10 mouse cellular contexts compared by ENCODE assay signal in the genomic region with DNA sequence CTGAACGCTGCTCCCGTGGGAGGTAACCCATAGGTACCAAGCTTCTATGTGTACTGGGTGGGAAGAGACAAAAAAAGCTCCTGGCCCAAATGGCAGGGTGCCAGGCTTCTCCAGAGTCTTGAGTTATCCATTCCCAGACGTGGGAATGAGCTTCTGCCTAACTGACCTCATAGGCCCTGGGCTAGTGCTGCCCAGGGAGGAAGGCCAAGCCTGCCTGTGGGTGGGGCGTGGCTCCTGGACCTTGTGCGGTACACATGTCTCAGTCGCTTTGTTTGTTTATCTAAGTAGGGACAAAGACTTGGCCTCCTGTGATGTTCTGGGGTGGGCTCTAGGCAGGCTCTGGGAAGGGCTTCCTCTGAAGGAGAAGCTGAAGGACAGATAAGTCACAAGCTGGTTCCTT. TPM values are rescaled to one million over a fixed set of nuclear protein-coding genes. Genes with fewer than 3 reads are reported as not detected.
DNase-seq lines count a peak whose midpoint lies in the region; ATAC-seq and TF ChIP-seq lines count a peak whose summit lies in the region.
"Had no signal": no experiment of that assay in that cellular context is flagged by ENCODE, and none has a peak within 500 bp of the region (broad histone marks: within the 10 kb centered on the region; RNA-seq: fewer than 3 reads in every experiment).

No protein-coding gene starts in this region.

- no peak for TF ChIP-seq POLR2A in heart, adult 2 months (IDR thresholded peaks at IDR 0.05; ENCODE audit: insufficient read depth, low read depth, low read length)

- peaks cover 22% of the 10 kb centered on the region for H3K4me1 ChIP-seq in heart, adult 2 months (ENCODE audit: control insufficient read depth, insufficient read depth, low read length)
- peaks cover 22% of the 10 kb centered on the region for H3K4me1 ChIP-seq in heart, embryonic 12.5 days (replicated peaks)
- peaks cover 48% of the 10 kb centered on the region for H3K4me1 ChIP-seq in brown adipose tissue, adult 24 weeks (ENCODE audit: control insufficient read depth, insufficient read depth, insufficient read length, low read length)
- H3K4me1 ChIP-seq in lung, embryonic 14.5 days (ENCODE audit: insufficient read depth) = no peaks in the 10 kb centered on the region
- peaks cover 6% of the 10 kb centered on the region for H3K4me1 ChIP-seq in forebrain, embryonic 14.5 days (ENCODE audit: control insufficient read depth, insufficient read depth, low read length)

- 37% methylated on average over 6 of the region's 6 CpGs for WGBS in heart, adult 2 months
- 42% methylated on average over 6 of the region's 6 CpGs for WGBS in heart, embryonic 12.5 days
- whole genome bisulfite sequencing in lung, embryonic 14.5 days = 35% methylated on average over 6 of the region's 6 CpGs
- 74% methylated on average over 6 of the region's 6 CpGs for WGBS in forebrain, embryonic 14.5 days

- H3K79me2 ChIP-seq in heart, adult 2 months (replicated peaks; ENCODE audit: control insufficient read depth, insufficient read depth, low read length) = no peaks in the 10 kb centered on the region

- no peak overlapping the region for H3K4me2 ChIP-seq in heart, embryonic 12.5 days
- no peak overlapping the region for H3K4me2 ChIP-seq in lung, embryonic 14.5 days
- H3K4me2 ChIP-seq in forebrain, embryonic 14.5 days (ENCODE audit: low read length) = no peak overlapping the region
- H3K4me2 ChIP-seq: heart, embryonic 13.5 days; liver, embryonic 15.5 days had no signal

- H3K36me3 ChIP-seq in heart, adult 2 months (ENCODE audit: control insufficient read depth, insufficient read depth, low read length) = no peaks in the 10 kb centered on the region
- no peaks in the 10 kb centered on the region for H3K36me3 ChIP-seq in heart, embryonic 12.5 days
- H3K36me3 ChIP-seq in lung, embryonic 14.5 days (ENCODE audit: insufficient read depth) = no peaks in the 10 kb centered on the region
- no peaks in the 10 kb centered on the region for H3K36me3 ChIP-seq in forebrain, embryonic 14.5 days (ENCODE audit: control insufficient read depth, insufficient read depth, low read length)
- H3K36me3 ChIP-seq: heart, embryonic 13.5 days; liver, embryonic 15.5 days had no signal

- peak overlapping the region; percentile 86 for H3K27ac ChIP-seq in heart, adult 2 months
- no peak overlapping the region for H3K27ac ChIP-seq in heart, embryonic 12.5 days (ENCODE audit: poor library complexity, severe bottlenecking)
- H3K27ac ChIP-seq in brown adipose tissue, adult 24 weeks (replicated peaks; ENCODE audit: low read depth, low read length) = peak overlapping the region; percentile 85
- no peak overlapping the region for H3K27ac ChIP-seq in lung, embryonic 14.5 days (ENCODE audit: low read depth)
- no peak overlapping the region for H3K27ac ChIP-seq in forebrain, embryonic 14.5 days (ENCODE audit: low read depth, low read length)
- H3K27ac ChIP-seq: heart, embryonic 13.5 days; liver, embryonic 15.5 days had no signal

- TF ChIP-seq EP300 in heart, adult 2 months (IDR thresholded peaks at IDR 0.05; ENCODE audit: insufficient read depth, low read depth, low read length) = peak; percentile 76

- H3K4me3 ChIP-seq in heart, adult 2 months = no peak overlapping the region
- H3K4me3 ChIP-seq in heart, embryonic 12.5 days = no peak overlapping the region
- no peak overlapping the region for H3K4me3 ChIP-seq in brown adipose tissue, adult 24 weeks (ENCODE audit: insufficient read depth, low read depth, low read length)
- no peak overlapping the region for H3K4me3 ChIP-seq in lung, embryonic 14.5 days (ENCODE audit: low read depth, low read length)
- H3K4me3 ChIP-seq in forebrain, embryonic 14.5 days (ENCODE audit: low read depth, low read length) = no peak overlapping the region
- H3K4me3 ChIP-seq: heart, embryonic 13.5 days; liver, embryonic 15.5 days had no signal

- H3K27me3 ChIP-seq in heart, adult 2 months (ENCODE audit: control insufficient read depth, insufficient read depth, low read length) = no peaks in the 10 kb centered on the region
- no peaks in the 10 kb centered on the region for H3K27me3 ChIP-seq in heart, embryonic 12.5 days (replicated peaks)
- H3K27me3 ChIP-seq in lung, embryonic 14.5 days (ENCODE audit: insufficient read depth, low read length) = no peaks in the 10 kb centered on the region
- H3K27me3 ChIP-seq in forebrain, embryonic 14.5 days (replicated peaks; ENCODE audit: control insufficient read depth, insufficient read depth, low read length) = no peaks in the 10 kb centered on the region
- H3K27me3 ChIP-seq: heart, embryonic 13.5 days; liver, embryonic 15.5 days had no signal

- intact Hi-C loops in heart, adult 2 months (cut with DNase I) = loop anchor here (1.0 kb wide), 1 partner anchor 8 kb away; no protein-coding TSS in a partner anchor

- no peaks in the 10 kb centered on the region for H3K9me3 ChIP-seq in heart, embryonic 12.5 days (replicated peaks)
- H3K9me3 ChIP-seq in lung, embryonic 14.5 days (ENCODE audit: low read depth, low read length) = no peaks in the 10 kb centered on the region
- H3K9me3 ChIP-seq in forebrain, embryonic 14.5 days (replicated peaks; ENCODE audit: control insufficient read depth, low read length) = no peaks in the 10 kb centered on the region
- H3K9me3 ChIP-seq: heart, embryonic 13.5 days; liver, embryonic 15.5 days had no signal

- H3K9ac ChIP-seq in heart, adult 2 months (ENCODE audit: low read depth, low read length) = no peak overlapping the region
- no peak overlapping the region for H3K9ac ChIP-seq in heart, embryonic 12.5 days
- no peak overlapping the region for H3K9ac ChIP-seq in lung, embryonic 14.5 days
- no peak overlapping the region for H3K9ac ChIP-seq in forebrain, embryonic 14.5 days (ENCODE audit: low read length)
- H3K9ac ChIP-seq: heart, embryonic 13.5 days; liver, embryonic 15.5 days had no signal

- peak; percentile 69 to 78 for DNase-seq in heart, adult 2 months
- peak; percentile 67 to 83 for DNase-seq in heart, adult 9 months (ENCODE audit: low spot score in 2 of 2)
- DNase-seq in lung, embryonic 14.5 days = peak; percentile 61
- DNase-seq in urinary bladder, postnatal 14 days (ENCODE audit: low spot score) = no peak
- no peak for DNase-seq in forebrain, embryonic 14.5 days (ENCODE audit: low spot score)
- DNase-seq in c-Kit-positive CD71-positive TER-119-positive erythroid progenitor cells, embryonic 14.5 days (ENCODE audit: low spot score) = no peak

- no peak for ATAC-seq in heart, embryonic 12.5 days (ENCODE audit: insufficient number of reproducible peaks, low FRiP score)
- peak; percentile 73; the same call in 1 of the 2 replicates for ATAC-seq in lung, embryonic 14.5 days (ENCODE audit: insufficient read depth)
- ATAC-seq in forebrain, embryonic 14.5 days = no peak

- no peak for TF ChIP-seq CTCF in heart, adult 2 months (IDR thresholded peaks at IDR 0.05)
- TF ChIP-seq CTCF in lung, embryonic 14.5 days (IDR thresholded peaks at IDR 0.05; ENCODE audit: low read depth) = no peak

RNA-seq across cellular contexts. Expression of gene Car4, which starts 11.2 kb away (rescaled TPM):
- 10 to 100 TPM; 29.3 to 40.9 TPM for total RNA-seq in heart, adult 2 months (2021)
- 23.0 and 40.2 TPM in 2 replicates for polyA plus RNA-seq in heart, adult 2 months (2012; rRNA removed)
- 4.3 and 4.8 TPM in 2 replicates for polyA plus RNA-seq in heart, embryonic 12.5 days (2016; fragmentation: Nextera tagmentation; extraction: Ambion mirVana)
- polyA plus RNA-seq in brown adipose tissue, adult 24 weeks (2012; ENCODE audit: insufficient read depth, insufficient read length, missing spikeins) = 26.3 and 58.9 TPM in 2 replicates
- polyA plus RNA-seq in lung, embryonic 14.5 days (2014; fragmentation: Nextera tagmentation; extraction: Ambion mirVana) = 0.28 and 0.54 TPM in 2 replicates
- 2.7 and 3.8 TPM in 2 replicates for polyA plus RNA-seq in forebrain, embryonic 14.5 days (2014; fragmentation: Nextera tagmentation; extraction: Ambion mirVana)

RNA-seq across cellular contexts. Expression of gene Znhit3, which starts 52.6 kb away (rescaled TPM):
- total RNA-seq in heart, adult 2 months (2021) = 10 to 100 TPM in 1 of 2 experiments, 1 to 10 TPM in 1; 8.7 to 11.6 TPM
- polyA plus RNA-seq in heart, adult 2 months (2012; rRNA removed) = 8.8 and 13.0 TPM in 2 replicates
- 33.8 and 37.1 TPM in 2 replicates for polyA plus RNA-seq in heart, embryonic 12.5 days (2016; fragmentation: Nextera tagmentation; extraction: Ambion mirVana)
- 18.5 and 22.0 TPM in 2 replicates for polyA plus RNA-seq in brown adipose tissue, adult 24 weeks (2012; ENCODE audit: insufficient read depth, insufficient read length, missing spikeins)
- polyA plus RNA-seq in lung, embryonic 14.5 days (2014; fragmentation: Nextera tagmentation; extraction: Ambion mirVana) = 57.3 and 61.4 TPM in 2 replicates
- polyA plus RNA-seq in forebrain, embryonic 14.5 days (2014; fragmentation: Nextera tagmentation; extraction: Ambion mirVana) = 70.7 and 78.3 TPM in 2 replicates

Comparison
In these comparisons a context has a peak if more than half of its experiments do, and no peak if none do; other contexts are left out.
1. H3K27ac ChIP-seq: peak in heart, adult 2 months (single experiment) and brown adipose tissue, adult 24 weeks (single experiment); none in heart, embryonic 12.5 days (single experiment), lung, embryonic 14.5 days (single experiment) and forebrain, embryonic 14.5 days (single experiment).
2. DNase-seq: peak in heart, adult 2 months (2 of 2), heart, adult 9 months (2 of 2) and lung, embryonic 14.5 days (single experiment); none in urinary bladder, postnatal 14 days (single experiment), forebrain, embryonic 14.5 days (single experiment) and c-Kit-positive CD71-positive TER-119-positive erythroid progenitor cells, embryonic 14.5 days (single experiment).